Mouse (Mus musculus) ES-E14 (cell line): ENCODE data around the gene Urgcp. TPM values are rescaled to one million over a fixed set of nuclear protein-coding genes. Genes with fewer than 3 reads are reported as not detected.

Source experiments
- DNase-seq: peaks from one replicate; pipeline ENCODE4 v3.0.0-alpha.2; 2013; ENCODE audit warnings: low read depth, low spot score
- H3K27ac ChIP-seq: 2 replicates; pipeline ENCODE4 v1.5.1; 2012; ENCODE audit warnings: low read depth, mild to moderate bottlenecking, low read length, moderate library complexity, mixed read lengths; ENCODE audit not compliant: poor library complexity, insufficient read depth, severe bottlenecking
- H3K36me3 ChIP-seq: 2 replicates; pipeline ENCODE4 v1.6.1; 2012; ENCODE audit warnings: mild to moderate bottlenecking, low read length, moderate library complexity, mixed read lengths; ENCODE audit not compliant: control insufficient read depth, poor library complexity, insufficient read depth, severe bottlenecking
- H3K4me1 ChIP-seq, 2 experiments: fragments of 150-350 bp in 1 of 2; sonication (generic) in 1 of 2; 2 replicates each; pipeline ENCODE4 v1.6.1; 2012; ENCODE audit warnings: low read length in 2 of 2, mild to moderate bottlenecking in 1 of 2, mixed read lengths in 1 of 2; ENCODE audit not compliant: control insufficient read depth in 2 of 2, insufficient read depth in 2 of 2, poor library complexity in 1 of 2
- H3K4me3 ChIP-seq, 2 experiments: fragments of 150-350 bp in 1 of 2; sonication (generic) in 1 of 2; 2 replicates each; pipeline ENCODE4 v1.5.1; 2012; ENCODE audit warnings: low read length in 2 of 2, low read depth in 1 of 2, mild to moderate bottlenecking in 1 of 2, mixed read lengths in 1 of 2; ENCODE audit not compliant: insufficient read depth in 1 of 2, poor library complexity in 1 of 2, severe bottlenecking in 1 of 2
- H3K9ac ChIP-seq: 2 replicates; pipeline ENCODE4 v1.6.1; 2012; ENCODE audit warnings: low read depth, mild to moderate bottlenecking, low read length, mixed read lengths; ENCODE audit not compliant: poor library complexity, insufficient read depth, severe bottlenecking
- H3K9me3 ChIP-seq: fragments of 150-350 bp; sonication (generic); 2 replicates; pipeline ENCODE4 v1.6.1; 2012; ENCODE audit warnings: low read depth, mild to moderate bottlenecking, low read length; ENCODE audit not compliant: control insufficient read depth, insufficient read depth
- CHD2 ChIP-seq: IDR thresholded peaks from 2 replicates; pipeline ENCODE4 v1.6.1; 2014; ENCODE audit warnings: mild to moderate bottlenecking, low read depth, low read length, inconsistent platforms
- HCFC1 ChIP-seq: IDR thresholded peaks from 2 replicates; pipeline ENCODE4 v1.6.1; 2012; ENCODE audit warnings: low read length, inconsistent platforms, borderline replicate concordance; ENCODE audit not compliant: insufficient read depth
- MAFK ChIP-seq: IDR thresholded peaks from 2 replicates; pipeline ENCODE4 v1.6.1; 2014; ENCODE audit warnings: mild to moderate bottlenecking, low read depth, low read length, inconsistent platforms; ENCODE audit not compliant: insufficient read depth
- ZC3H11A ChIP-seq: IDR thresholded peaks from 2 replicates; pipeline ENCODE4 v1.6.1; 2012; ENCODE audit warnings: low read depth, mild to moderate bottlenecking, inconsistent platforms, low read length, borderline replicate concordance
- ZNF384 ChIP-seq: IDR thresholded peaks from 2 replicates; pipeline ENCODE4 v1.6.1; 2012; ENCODE audit warnings: low read depth, low read length, inconsistent platforms
- in situ Hi-C, 2 experiments: fragments of 600-800 bp; cut with MboI; formaldehyde crosslinking; loops; one replicate each; pipeline ENCODE4 v1.15.1; 2025; ENCODE audit warnings: low sequenced_read_pairs in 2 of 2, inconsistent platforms in 1 of 2; ENCODE audit not compliant: unreplicated experiment in 2 of 2
- total RNA-seq: library from RNA; depleted of rRNA; stranded (reverse); fragments of 300-350 nt; gene quantifications from 2 replicates; pipeline ENCODE4 v1.2.3, GENCODE M21; 2012; rRNA removed

Urgcp gene
- total RNA-seq, 1 experiment: 10.3 TPM

DNA sequence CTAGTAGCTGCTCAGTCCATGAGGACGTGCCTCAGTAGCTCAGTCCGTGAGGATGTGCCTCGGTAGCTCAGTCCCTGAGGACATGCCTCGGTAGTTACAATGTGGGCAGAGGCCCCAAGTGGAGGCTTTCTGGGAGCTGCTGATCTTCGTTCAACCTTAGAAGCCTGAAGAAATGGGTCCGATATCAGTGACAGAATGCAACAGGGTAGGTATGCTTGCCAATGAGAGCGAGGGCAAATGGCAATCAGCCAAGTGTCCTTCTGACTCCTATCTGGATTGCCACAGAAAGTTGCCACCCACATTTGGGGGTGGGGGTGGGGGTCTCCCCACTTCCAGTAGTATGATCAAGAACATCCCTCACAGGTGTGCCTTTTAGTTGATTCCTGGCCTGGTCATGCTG lies 61.4 kb downstream of the Urgcp start:
- in situ Hi-C loops: no loop called here
- peaks cover 13% of the 10 kb centered on the region; the same call in 1 of the 2 replicates for H3K36me3 ChIP-seq
- TF ChIP-seq ZC3H11A (no peak), ZNF384 (no peak), MAFK (no peak), HCFC1 (no peak)
- no peak overlapping the region for H3K9ac ChIP-seq
- H3K4me3 ChIP-seq: no peak overlapping the region
- peaks cover 17 to 24% of the 10 kb centered on the region in 2 experiments for H3K4me1 ChIP-seq
- no peak for DNase-seq
- no peaks in the 10 kb centered on the region for H3K9me3 ChIP-seq
- peak overlapping the region; percentile 14; the same call in 1 of the 2 replicates for H3K27ac ChIP-seq

DNA sequence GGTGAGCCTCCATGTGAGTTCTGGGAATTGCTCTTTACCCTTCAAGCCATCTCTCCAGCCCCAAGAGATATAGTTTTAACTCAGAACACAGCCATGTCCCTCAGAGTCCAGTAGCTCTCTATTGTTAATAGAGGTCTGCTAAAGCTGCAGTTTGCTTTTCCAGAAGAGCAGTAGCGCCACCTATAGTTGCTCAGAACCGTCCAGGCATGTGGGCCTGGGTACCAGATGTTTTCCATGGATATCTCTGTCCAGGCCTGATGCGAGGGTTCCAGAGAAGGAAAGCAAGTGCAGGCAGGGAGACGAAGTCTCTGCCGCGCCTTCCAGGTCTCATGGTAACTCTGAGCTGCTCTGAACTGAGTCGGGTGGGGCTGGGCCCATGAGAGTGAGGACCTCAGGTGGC lies 70.4 kb downstream of the Urgcp start:
- no peaks in the 10 kb centered on the region for H3K9me3 ChIP-seq
- no peak overlapping the region for H3K9ac ChIP-seq
- in situ Hi-C loops: no loop called here
- H3K4me3 ChIP-seq: no peak overlapping the region
- no peak for DNase-seq
- H3K4me1 ChIP-seq: peaks cover 7 to 19% of the 10 kb centered on the region in 2 experiments; a peak in 3 of 4 replicates
- TF ChIP-seq ZC3H11A (peak; percentile 50; the same call in 1 of the 2 replicates), HCFC1 (no peak)
- H3K36me3 ChIP-seq: no peaks in the 10 kb centered on the region
- H3K27ac ChIP-seq: no peak overlapping the region

- Histone ChIP-seq H3K27ac (no peak overlapping the region), H3K9me3 (no peaks in the 10 kb centered on the region), H3K36me3 (no peaks in the 10 kb centered on the region), H3K9ac (no peak overlapping the region), H3K4me3 (no peak overlapping the region), H3K4me1 (peaks cover 0 to 3% of the 10 kb centered on the region in 2 experiments; a peak in 2 of 4 replicates)
- TF ChIP-seq HCFC1 (no peak), MAFK (no peak), ZC3H11A (no peak), ZNF384 (no peak)
- DNase-seq: no peak
- in situ Hi-C loops: no loop called here
These were observed 77.9 kb downstream of the Urgcp start for GRCm38 (mm10) chr11:5684283-5684682.

GRCm38 (mm10) chr11:5682541-5682940 lies 79.6 kb downstream of the Urgcp start:
- TF ChIP-seq ZNF384 (no peak), CHD2 (no peak), MAFK (no peak), ZC3H11A (no peak), HCFC1 (no peak)
- H3K27ac ChIP-seq: no peak overlapping the region
- H3K4me3 ChIP-seq: no peak overlapping the region
- H3K9me3 ChIP-seq: no peaks in the 10 kb centered on the region
- DNase-seq: no peak
- no peaks in the 10 kb centered on the region for H3K36me3 ChIP-seq
- in situ Hi-C loops: no loop called here
- no peak overlapping the region for H3K9ac ChIP-seq
- no peaks in the 10 kb centered on the region; a peak in 1 of 4 replicates for H3K4me1 ChIP-seq

Other genes starting within 250 kb of the Urgcp start
- 143 and 195 TPM in 2 replicates for gene Xbp1, start 241.7 kb downstream of the Urgcp start, total RNA-seq
- gene Ccdc117, start 220.2 kb downstream of the Urgcp start, total RNA-seq: 24.2 and 27.4 TPM in 2 replicates
- 0.26 and 0.45 TPM in 2 replicates for gene Ankrd36, start 192.7 kb downstream of the Urgcp start, total RNA-seq
- gene Mrps24, start 46.7 kb downstream of the Urgcp start, total RNA-seq: 125 and 170 TPM in 2 replicates
- 31.7 and 48.7 TPM in 2 replicates for gene Dbnl, start 26.1 kb upstream of the Urgcp start, total RNA-seq
- gene Pgam2, start 41.4 kb upstream of the Urgcp start, total RNA-seq: 4.1 and 4.2 TPM in 2 replicates
- 6.7 and 12.2 TPM in 2 replicates for gene Polm, start 75.6 kb upstream of the Urgcp start, total RNA-seq
- gene Aebp1, start 99.6 kb upstream of the Urgcp start, total RNA-seq: 8.5 and 14.5 TPM in 2 replicates
- 103 and 126 TPM in 2 replicates for gene Pold2, start 115.9 kb upstream of the Urgcp start, total RNA-seq
- 10.4 and 11.3 TPM in 2 replicates for gene Myl7, start 136.4 kb upstream of the Urgcp start, total RNA-seq
- gene Gck, start 187.7 kb upstream of the Urgcp start, total RNA-seq: 0.76 and 0.85 TPM in 2 replicates
- 63.7 and 72.2 TPM in 2 replicates for gene Ykt6, start 193.3 kb upstream of the Urgcp start, total RNA-seq